Mouse (Mus musculus) mature B cell (primary cell): ENCODE results near the gene Rabac1.

Source experiments
- in situ Hi-C: fragments of 300-500 bp; cut with MboI; formaldehyde crosslinking; loops from 2 replicates; pipeline ENCODE4 v1.14.3; 2019

Rabac1 gene

DNA sequence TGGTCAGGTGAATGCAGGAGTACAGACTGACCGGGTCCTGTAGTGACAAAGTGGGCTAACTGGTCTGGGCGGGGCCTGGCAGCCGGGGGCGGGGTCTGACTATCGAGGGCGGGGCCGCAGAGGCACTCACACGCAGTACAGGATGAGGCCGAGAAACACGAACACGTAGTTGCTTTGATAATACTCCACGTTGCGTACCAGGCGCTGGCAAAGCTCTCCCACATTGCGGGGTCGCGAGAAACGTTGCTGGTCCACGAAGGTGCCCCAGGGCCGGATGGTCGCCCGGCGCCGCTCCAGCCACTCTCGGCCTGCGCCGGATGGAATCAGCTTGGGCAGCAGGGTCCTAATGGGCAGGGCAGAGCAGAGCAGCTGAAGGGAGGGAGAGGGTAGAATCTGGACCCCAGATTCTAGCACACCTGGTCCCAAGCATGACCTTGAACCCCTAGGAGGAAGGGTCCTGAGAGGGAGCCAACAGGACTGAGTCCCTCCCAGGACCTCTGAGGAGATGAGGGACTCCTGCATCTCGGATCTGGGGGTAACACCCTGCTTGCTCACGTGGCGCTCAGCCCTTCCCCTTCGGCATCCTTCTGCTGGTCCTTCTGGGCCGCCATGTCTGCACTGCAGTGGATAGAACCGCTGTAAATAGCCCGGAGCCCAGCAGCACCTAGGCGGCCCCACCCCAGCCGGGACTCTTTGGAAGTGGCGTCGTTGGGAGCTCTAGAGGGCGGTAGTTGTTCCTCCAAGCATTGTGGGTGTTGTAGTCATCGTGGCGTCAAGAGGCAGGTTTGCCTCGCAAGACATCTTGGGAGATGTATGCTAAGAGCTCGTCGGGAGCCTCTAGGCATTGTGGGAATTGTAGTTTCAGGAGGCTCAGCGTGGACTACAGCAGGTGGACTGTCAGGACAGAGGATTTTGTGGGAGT, at the start of gene Rabac1:
Gene Rabac1 (minus strand): TSS at position 783 of the 922 bp plus-strand sequence.
- in situ Hi-C loops = no loop called here

DNA sequence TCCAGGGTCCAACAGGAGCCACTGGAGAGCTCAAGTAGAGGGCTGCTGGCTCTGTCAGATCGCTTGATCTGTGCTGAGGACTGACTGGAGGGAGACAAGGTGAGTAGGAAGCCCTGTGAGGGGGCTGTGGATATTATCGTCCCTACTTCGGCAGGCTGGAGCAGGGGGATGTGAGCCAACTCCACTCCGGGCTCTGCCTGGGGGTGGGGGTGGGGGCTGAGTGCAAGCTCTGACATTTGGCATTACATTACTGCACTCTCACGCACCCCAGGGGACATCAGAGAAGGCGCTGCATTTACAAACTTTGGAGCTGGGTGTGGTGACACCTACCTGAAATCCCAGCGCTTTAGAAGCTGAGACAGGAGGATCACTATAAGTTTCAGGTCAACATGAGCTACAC, 39.0 kb upstream of the Rabac1 start:
- in situ Hi-C loops = no loop called here

DNA sequence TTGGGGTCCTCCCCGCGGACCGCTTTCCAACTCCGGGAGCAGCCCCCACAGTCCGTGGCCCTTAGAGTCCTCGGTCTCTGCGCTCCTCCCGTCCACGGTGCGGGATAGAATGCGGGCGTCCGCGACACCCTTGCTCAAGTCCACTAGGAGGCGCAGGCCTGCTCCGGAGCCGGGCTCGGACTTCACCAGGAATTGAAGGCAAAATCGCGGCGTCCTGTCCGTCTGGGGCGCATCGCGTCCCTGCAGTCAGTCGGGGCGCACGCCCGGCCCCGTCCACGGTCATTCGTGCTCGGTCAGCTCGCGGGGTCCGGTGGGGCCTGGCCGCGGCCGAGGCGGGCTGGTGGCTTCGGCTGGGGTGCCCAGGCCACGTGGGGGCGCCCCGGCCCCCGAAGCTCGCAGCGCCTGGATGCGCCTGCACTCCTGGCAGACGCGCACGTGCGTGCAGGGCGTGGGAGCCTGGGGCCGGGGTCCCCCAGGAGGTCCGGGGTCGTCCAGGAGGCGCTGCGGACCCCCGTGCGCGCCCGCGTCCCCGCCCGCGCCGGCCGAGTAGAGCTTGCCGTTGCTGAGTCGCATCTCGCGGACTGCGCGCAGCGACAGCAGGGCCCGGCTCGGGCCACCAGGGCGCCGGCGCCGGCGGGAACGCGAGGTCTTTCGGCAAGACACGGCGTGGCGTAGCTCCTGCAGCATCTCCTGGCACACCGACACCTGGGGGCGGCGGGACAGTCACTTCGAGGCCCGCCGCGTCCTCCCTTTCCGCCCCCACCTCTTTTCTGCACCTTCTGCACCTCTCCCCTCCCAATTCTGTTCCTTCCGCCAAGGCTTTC, 37.7 kb upstream of the Rabac1 start:
- in situ Hi-C loops = no loop called here

DNA sequence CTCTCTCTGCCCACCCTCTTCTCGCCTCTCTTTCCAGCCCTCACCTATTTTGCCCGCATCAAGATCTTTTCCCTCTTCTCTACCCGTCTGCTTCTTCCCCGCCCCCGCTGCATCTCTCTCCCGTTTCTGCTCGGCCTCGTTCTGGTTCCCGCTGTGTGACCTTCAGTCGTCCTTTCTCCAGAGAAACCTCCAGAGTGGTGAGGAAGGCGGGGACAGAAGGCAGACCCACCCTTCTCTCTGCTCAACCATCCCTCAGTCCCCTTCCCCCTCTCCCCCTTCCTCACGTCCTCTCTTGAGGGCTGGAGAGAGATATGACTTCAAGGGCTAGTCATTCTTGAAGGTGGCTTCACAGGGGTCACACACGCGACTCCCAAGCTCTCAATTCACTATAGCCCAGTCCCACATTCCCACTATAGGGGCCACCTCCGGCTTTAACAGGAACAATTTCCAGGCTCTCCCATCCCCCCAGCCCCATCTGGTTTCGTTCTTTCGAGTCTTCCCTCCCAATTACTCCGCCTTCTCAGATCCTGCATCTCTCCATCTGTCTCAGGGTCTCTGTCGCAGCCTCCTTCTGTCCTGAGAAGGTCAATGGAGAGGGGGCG, 36.6 kb upstream of the Rabac1 start:
- in situ Hi-C loops = no loop called here

DNA sequence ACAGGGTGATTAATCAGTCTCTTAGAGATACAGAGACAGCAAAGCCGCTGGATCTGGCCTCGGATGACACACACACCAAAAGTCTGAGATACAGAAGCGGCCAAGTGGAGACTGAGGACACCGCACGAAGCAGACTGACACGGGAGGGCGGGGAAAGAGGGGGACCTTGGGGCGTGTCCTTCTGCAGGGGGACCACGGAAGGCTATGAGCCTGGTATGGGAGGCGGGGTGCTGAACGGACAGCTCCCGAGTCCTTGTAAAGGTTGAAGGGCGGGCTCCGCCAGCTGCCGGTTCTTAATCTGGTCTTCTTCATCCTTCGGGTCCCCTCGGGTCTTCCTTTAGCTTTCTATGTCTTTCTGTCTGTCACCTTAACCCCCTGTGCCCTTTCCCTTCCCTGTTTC, 36.1 kb upstream of the Rabac1 start:
- in situ Hi-C loops = no loop called here

DNA sequence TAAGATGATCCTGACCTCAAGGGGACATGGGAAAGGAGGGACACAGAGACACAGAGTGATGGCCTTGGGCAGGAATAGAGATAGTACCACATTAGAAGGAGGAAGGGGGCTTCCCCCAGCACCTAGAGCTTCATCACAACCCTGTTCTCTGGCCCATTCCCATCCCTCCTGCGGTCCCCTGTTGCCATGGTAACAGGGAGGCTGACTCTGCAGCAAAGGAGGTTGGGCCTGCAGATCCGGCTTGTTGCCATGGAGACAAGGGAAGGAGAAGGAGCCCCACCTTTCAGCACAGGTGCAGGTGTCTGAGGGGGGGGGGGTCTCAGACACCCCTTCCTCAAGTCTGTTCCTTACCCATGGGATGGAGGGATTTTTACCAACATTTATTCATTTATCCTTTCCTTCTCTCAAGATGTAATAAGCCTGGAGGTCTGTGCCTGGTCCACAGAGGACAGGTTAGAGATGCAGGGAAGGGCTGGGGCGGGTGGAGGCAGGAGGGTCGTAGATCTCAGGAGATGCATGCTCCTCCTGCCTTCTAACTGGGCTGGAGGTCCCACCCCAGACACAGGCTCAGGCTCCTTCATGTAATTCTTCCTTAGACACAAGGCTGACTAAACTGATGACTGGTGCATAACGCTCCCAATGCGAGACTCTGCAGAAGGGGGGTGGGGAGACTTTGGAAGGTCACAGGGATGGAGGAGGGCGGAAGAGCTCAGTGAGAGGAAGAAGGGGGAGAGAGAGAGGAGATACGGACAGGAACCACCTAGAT, 35.2 kb upstream of the Rabac1 start:
- in situ Hi-C loops = no loop called here

DNA sequence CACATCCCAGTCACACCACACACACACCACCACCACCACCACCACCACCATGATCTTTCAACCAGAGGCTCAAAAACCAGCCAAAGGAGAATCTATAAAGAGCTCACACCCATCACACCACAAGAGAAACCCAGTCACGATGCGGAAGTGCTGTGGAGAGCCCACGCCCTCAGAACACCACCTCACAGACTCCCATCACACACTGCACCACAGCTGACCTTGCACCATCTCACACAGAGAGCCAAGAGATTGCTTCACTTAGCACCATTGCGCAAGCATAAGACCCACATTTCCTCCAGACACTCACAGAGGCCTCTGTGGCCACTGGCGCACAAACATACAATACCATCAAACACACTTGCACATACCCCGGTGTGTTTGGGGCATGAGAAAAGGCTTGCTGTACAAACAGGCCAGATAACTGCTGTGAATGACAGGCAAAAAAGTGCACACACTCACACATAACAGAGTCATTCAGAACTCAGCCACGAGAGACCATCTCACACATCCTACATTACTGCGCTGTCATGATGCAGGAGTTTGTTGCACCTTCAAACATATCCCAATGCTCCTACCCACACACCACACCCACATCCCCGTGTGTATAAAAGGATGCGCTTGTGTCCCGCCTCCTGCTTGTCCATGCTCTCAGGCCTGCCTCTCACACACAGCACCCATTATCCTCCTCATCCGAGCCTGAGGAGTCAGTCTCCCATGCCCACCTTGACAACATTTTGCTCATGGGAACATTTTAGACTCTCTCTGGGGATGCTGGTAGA, 34.2 kb upstream of the Rabac1 start:
- in situ Hi-C loops = no loop called here

DNA sequence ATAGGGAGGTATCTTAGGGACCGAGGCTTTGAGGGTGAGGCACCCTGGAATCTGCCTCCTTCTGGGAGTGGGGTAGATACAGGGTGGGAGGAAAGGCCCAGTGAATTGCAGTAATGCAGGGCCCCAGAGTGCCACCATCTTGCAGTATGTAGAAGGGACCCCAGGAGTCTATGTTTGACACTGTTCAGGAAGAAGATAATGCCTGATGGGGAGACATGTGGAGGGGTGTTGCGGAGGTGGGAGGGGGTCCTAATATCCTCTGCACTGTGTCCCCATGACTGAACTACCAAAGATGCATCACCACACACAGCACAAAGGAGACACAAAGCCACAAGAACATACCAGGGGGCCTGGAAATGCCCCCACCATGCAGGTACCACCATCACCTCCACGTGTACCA, 33.6 kb upstream of the Rabac1 start:
- in situ Hi-C loops = no loop called here

DNA sequence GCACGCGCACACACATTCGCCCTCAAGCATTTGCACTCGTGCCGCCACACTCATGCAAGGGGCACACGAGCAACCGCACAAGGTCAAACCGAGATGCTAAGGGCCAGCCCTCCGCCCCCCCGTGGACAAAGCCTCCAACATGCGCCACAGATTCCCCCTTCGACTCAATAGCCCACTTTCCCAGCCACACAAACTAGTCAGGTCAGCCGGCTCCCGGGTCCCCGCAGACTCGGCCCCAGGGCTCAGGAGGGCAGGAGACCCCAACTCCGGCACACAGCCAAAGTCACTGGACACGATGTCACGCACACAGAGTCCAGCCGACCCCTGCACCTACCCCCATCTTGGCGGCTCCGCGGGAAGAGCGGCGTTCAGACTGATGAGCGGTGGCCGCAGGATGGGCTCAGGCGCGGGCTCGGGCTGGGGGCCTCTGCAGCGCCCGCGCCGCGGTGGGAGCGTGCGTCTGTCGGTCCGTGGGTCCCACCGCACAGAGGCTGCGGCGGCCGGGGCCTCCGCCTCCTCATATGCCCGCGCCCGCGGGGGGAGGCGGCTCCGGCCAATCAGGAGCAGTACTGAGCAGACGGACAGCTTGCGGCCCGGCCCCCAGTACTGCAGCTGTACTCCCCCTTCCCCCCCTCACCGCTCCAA, 33.0 kb upstream of the Rabac1 start, which contains the start of gene Atp1a3:
Gene Atp1a3 (minus strand): TSS at position 538 of the 645 bp plus-strand sequence.
- in situ Hi-C loops = no loop called here

DNA sequence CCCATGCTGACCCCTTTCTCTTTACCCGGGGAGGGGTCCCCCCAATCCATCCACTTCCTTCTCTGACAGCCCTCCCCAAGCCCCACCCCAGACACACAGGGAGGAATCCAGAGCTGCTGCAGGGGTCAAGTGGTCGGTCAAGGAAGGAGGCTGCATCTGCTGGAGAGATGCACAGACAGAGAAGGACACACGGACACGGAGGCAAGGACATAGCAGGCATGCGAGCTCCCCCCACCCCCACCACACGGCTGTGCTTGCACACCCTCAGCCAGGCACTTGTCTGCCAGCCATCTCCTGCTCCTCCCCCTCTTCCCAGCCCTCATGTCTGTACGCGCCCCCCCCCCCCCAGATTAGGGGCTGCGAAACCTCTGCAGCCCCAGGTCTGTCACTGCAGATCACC, 32.3 kb upstream of the Rabac1 start:
- in situ Hi-C loops = no loop called here

DNA sequence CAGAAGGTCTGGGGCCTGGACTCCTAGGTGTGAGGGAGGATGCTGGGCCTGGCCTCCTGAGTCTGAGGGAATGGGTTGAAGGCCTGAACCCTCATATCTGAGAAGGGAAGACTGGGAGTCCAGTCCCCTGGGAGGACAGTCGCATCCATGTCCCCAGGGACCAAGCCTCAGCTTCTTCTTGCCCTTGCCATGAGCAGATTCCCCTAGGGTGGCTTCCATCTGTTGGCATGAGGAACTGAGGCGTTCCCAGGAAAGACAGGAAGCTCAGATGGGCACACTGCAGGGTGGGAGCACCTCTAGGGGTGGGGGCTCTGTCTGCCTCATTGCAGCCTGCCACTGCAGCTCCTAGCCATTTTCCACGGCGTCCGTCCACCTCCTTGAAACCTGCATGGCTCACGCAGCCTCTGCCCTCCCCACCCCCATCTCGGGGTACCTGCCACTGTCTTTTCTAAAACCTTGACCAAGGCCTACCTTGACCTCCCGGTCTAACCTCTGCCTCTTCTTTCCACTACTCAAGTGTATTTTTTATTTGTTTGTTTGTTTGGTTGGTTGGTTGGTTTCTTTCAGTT, 31.4 kb upstream of the Rabac1 start:
- in situ Hi-C loops = no loop called here

DNA sequence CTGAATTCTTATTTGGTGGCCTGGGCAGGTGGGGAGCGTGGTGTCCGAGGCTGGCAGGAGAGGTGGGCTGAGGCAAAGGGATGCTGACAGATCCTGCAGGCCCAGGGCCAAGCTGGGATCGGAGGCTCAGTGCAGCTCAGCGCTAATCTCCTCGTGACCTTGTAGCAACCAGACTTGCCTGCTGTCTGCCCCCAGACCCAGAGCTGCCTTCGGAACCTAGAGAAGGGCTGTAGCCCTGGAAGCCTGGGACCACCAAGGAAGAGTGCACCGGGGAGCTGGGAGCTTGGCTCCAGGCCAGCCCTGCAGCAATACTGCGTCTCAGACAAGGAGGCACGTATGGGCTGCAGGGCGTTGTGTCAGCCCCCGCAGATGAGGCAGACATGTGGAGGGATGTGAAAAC, 30.7 kb upstream of the Rabac1 start:
- in situ Hi-C loops = no loop called here

DNA sequence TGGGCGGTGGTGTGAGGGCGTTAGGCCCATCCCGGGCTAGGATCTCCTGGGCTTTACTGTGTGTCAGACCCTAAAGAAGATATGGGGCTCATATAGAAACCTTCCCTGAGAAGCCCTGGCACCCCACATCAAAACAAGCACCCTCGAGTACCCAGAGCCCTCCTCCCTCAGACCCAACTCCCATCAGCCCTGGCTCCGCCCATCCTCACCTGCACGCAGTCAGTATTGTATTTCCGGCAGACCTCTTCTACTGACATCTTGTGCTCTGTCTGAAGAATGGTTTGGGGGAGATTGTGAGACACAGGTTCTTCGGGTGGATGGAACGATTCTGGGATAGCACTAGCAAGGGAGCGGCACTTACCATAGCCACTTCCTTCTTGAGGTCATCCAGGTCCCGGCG, 28.2 kb upstream of the Rabac1 start:
- in situ Hi-C loops = no loop called here

DNA sequence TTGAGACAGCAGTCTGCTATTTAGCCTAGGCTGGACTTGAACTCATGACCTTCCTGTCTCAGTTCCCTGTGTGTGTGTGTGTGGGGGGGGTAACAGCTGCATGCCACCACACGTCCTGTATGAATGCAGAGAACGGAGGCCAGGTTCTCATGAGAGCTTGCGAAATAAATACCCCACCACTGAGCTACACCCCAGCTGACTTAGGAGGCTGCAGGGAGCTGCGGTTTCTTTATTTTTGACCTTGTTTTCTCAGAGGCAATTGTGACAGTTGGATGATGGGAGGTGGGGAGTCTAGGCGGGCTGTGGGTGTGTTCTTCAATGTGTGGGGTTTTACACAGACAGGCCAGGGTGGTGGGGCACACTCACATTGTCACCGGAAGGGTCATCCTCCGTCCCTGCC, 27.7 kb upstream of the Rabac1 start:
- in situ Hi-C loops = no loop called here

DNA sequence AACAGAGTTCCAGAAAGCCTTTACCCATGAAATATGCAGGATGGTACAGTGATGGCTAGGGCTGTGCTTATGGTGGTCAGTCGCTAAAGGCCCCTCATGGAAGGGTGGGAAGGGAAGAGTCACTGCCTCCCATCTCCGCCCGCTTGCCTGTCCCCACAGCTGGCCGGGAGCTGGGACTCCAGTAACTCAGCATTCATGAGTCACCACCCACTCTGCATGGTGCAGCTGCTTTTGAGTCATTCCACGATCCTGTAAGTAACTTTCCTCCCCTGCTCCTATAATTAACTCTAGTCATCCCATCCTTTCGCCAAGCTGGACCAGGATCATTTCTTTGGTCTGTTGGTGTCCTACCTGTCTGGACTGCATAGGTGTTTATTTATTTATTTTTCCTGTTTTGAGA, 20.5 kb upstream of the Rabac1 start:
- in situ Hi-C loops = no loop called here

DNA sequence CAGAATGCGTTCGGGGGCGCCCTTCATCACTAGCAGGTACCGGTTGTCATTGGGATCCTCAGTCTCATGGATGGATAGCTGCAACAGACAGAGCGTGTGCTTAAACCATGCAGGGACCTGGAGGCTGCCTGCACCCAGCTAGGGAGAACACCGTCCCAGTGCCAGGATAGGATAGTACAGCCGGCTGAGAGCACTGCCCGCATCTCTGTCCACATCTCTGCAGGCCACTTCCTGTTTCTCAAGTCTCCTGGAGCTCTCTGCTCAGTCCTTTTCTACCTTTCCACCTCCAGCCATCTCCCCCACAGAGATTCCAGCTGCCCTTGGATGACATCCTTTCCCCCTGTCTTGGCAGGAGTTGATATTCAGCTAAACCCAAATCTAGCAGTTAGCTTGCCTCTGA, 17.9 kb upstream of the Rabac1 start:
- in situ Hi-C loops = no loop called here

DNA sequence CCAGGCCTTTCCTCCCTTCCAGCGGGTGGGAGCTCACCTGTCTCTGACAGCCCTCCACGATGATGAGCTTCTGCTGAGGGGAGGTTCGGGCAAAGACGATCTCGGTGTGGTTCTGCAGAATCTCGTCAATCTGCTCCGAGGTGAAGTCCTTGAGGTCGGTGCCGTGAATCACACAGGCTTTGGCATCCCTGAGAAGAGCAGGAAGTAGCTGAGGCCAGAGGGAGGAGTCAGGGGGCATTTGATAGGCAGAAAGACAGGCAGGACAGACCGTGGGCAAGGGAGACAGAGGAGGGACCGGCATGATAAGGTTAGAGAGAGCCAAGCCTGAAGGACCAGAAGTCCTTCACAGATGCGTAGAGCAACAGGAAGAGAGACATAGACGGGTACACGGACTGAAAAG, 15.4 kb upstream of the Rabac1 start:
- in situ Hi-C loops = no loop called here

DNA sequence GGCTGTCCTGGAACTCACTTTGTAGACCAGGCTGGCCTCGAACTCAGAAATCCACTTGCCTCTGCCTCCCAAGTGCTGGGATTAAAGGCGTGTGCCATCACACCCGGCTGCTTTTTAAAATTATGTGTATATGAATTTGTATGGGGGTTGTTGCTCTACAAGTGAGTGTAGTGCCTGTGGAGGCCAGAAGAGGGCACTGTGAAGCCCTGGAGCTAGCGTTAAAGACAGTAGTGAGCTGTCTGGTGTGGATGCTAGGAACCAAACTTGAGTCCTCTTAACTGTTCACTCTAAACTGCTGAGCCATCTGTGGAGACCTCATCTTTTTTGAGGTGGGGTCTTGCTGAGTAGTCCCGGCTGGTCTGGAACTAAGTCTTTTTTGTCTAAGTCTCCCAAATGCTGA, 13.2 kb upstream of the Rabac1 start:
- in situ Hi-C loops = no loop called here

DNA sequence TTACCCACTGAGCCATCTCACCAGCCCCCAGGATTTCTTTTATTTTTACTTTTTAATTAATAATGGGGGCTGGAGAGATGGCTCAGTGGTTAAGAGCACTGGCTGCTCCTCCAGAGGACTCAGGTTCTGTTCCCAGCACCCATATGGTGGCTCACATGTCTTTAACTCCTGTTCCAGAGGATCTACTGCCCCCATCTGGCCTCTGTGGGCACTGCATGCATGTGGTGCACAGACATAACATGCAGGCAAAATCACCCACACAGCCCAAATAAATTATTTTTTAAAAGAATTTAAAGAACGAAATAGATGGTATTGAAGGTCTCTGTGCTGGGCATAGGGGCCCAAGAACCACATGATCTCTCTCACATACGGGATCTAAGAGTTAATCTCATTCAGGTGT, 11.8 kb upstream of the Rabac1 start:
- in situ Hi-C loops = no loop called here

DNA sequence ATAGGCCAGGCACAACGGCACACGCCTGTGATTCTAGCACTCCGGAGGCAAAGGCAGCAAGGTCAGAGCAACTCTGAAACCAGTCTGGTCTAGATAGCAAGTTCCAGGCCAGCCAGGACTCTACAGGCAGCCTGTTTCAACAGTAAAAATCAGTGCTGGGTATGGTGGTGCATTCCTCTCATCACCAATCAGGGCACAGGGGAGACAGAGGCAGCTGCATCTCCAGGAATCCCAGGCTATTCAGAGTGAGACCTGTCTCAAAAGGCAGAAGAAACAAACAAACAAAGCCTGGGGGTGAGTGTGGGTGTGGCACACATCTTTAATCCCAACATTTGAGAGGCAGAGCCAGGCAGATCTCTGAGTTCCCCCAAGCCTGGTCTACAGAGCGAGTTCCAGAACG, 10.8 kb upstream of the Rabac1 start:
- in situ Hi-C loops = no loop called here
